Mouse (Mus musculus) lung, adult 2 months (tissue): ENCODE results near the gene Nmral1.

Experiments used
- CTCF ChIP-seq: fragments of 200-500 bp; IDR thresholded peaks from 2 replicates; pipeline ENCODE4 v1.5.1; 2011; ENCODE audit warnings: mild to moderate bottlenecking, low read length, control low read depth; ENCODE audit not compliant: insufficient read depth
- POLR2A ChIP-seq: fragments of 200-500 bp; IDR thresholded peaks from 2 replicates; pipeline ENCODE4 v1.6.1; 2011; ENCODE audit warnings: low read depth, mild to moderate bottlenecking, control low read depth, low read length, borderline replicate concordance; ENCODE audit errors: extremely low read depth

DNA sequence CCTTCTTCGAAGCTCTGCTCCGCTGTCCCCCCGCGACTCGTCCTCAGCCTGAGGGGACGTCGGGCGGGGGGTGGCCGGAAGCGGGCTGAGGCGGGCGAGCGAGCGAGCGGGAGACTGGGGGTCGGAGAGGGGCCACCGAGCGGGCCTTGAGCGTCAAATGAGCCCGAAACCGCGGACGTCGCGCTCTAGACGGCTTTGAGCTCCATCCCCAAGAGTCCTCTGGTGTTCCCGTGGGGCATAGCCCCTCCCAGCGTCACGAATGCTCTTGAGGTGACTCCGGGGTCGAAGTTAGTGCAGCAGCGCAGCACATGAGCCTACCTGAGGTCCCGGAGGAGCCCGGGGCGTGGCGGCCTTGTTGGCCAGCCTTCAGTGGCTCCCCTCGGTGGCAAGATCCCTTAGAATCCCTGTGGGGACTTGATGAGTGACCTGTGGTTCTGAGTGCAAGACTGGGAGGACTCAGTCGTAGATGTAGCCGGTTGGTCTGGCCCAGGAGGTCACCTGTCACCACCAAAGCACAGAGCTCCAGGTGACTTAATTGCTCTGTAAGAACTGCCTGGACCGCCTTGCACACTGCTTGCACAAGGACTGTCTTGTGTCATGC is 7.5 kb upstream of the Nmral1 start:
- TF ChIP-seq CTCF (no peak), POLR2A (no peak)
